Mouse (Mus musculus) left cerebral cortex, postnatal 4 days (tissue): Measurements from ENCODE around the gene Sox15. TPM values are rescaled to one million over a fixed set of nuclear protein-coding genes. Genes with fewer than 3 reads are reported as not detected.
"Not testable (repeated sequence)": the region's sequence is repeated elsewhere in the genome, so short reads cannot be mapped to it uniquely, and the experiment has no call there.

Experiments
- DNase-seq: peaks from one replicate; pipeline ENCODE4 v3.0.0-alpha.2; 2022
- intact Hi-C: fragments of 180-260 bp; cut with DNase I; formaldehyde crosslinking; loops from one replicate; pipeline ENCODE4 v1.15.1; 2025
- microRNA-seq: library from miRNA; unstranded; fragments of <30 nt; microRNA quantifications from one replicate; pipeline ENCODE4 v1.2.0, GENCODE M21; 2022
- total RNA-seq, 2 experiments: library from RNA; stranded (reverse); gene quantifications; 2 replicates each; pipeline ENCODE4 v1.2.3; 2021

The Sox15 gene
- total RNA-seq, 2 experiments from 2014 or later = not detected

GRCm38 (mm10) chr11:69695361-69696181 lies 40.5 kb downstream of the Sox15 start, which contains the start of the genes Tnfsf12 and Tnfsfm13:
Gene Tnfsf12, minus strand, starts transcription at chr11:69695849.
Gene Tnfsfm13, minus strand, starts transcription at chr11:69696098.
- peak; percentile 65 for DNase-seq
- intact Hi-C loops = no loop called here

- no peak for DNase-seq
- intact Hi-C loops = no loop called here
Observed at GRCm38 (mm10) chr11:69697396-69697795, 42.3 kb downstream of the Sox15 start.

GRCm38 (mm10) chr11:69698574-69698973 lies 43.5 kb downstream of the Sox15 start:
- DNase-seq = no peak
- intact Hi-C loops = no loop called here

- intact Hi-C loops = no loop called here
- no peak for DNase-seq
Observed at GRCm38 (mm10) chr11:69699595-69699994, 44.5 kb downstream of the Sox15 start.

GRCm38 (mm10) chr11:69702886-69703285 lies 47.8 kb downstream of the Sox15 start:
- intact Hi-C loops = not testable (repeated sequence)

GRCm38 (mm10) chr11:69703381-69703780 lies 48.3 kb downstream of the Sox15 start:
- intact Hi-C loops, DNase-seq: not testable (repeated sequence)

More at GRCm38 (mm10) chr11:69702886-69703285, 47.8 kb downstream of the Sox15 start:
- DNase-seq = not testable (repeated sequence)

- no peak for DNase-seq
- intact Hi-C loops = no loop called here
Observed at GRCm38 (mm10) chr11:69703814-69704612, 48.9 kb downstream of the Sox15 start.

GRCm38 (mm10) chr11:69704613-69705010 lies 49.5 kb downstream of the Sox15 start:
- no peak for DNase-seq
- intact Hi-C loops = no loop called here

Small RNA genes lying within 50 kb of the gene (microRNA-seq; reads per million reads assigned to microRNA genes)
- 7.8 reads per million, percentile 20 among the genes with 10 or more reads in this experiment for gene Mir1934
- not detected for gene Mir467f

Other genes with a start within 250 kb of the Sox15 start
- gene Kdm6b, start 241.6 kb upstream of the Sox15 start, total RNA-seq = 10 to 100 TPM; 77.2 to 85.8 TPM
- 1 to 10 TPM; 9.3 to 9.7 TPM for gene Dnah2, start 106.2 kb upstream of the Sox15 start, total RNA-seq
- gene Efnb3, start 95.1 kb upstream of the Sox15 start, total RNA-seq = 100 to 1,000 TPM; 180 to 225 TPM
- gene Wrap53, start 75.1 kb upstream of the Sox15 start, total RNA-seq = 1 to 10 TPM; 8.5 to 8.6 TPM
- 10 to 100 TPM; 38.0 to 39.1 TPM for gene Trp53, start 75.0 kb upstream of the Sox15 start, total RNA-seq
- 100 to 1,000 TPM; 166 to 200 TPM for gene Atp1b2, start 49.4 kb upstream of the Sox15 start, total RNA-seq
- not detected for gene Shbg, start 37.4 kb upstream of the Sox15 start, total RNA-seq
- 10 to 100 TPM in 1 of 2 experiments, 1 to 10 TPM in 1; 8.7 to 12.4 TPM for gene Sat2, start 33.3 kb upstream of the Sox15 start, total RNA-seq
- gene Fxr2, start 22.3 kb upstream of the Sox15 start, total RNA-seq = 100 to 1,000 TPM in 1 of 2 experiments, 10 to 100 TPM in 1; 98.2 to 107 TPM
- 10 to 100 TPM; 83.6 to 85.3 TPM for gene Mpdu1, start 7.3 kb downstream of the Sox15 start, total RNA-seq
- 1 to 10 TPM; 7.1 to 8.5 TPM for gene Cd68, start 10.8 kb downstream of the Sox15 start, total RNA-seq
- 100 to 1,000 TPM; 661 to 680 TPM for gene Eif4a1, start 17.1 kb downstream of the Sox15 start, total RNA-seq
- gene Senp3, start 26.8 kb downstream of the Sox15 start, total RNA-seq = 100 to 1,000 TPM; 117 to 129 TPM
- gene Tnfsf13, start 30.5 kb downstream of the Sox15 start, total RNA-seq = 1 to 10 TPM in 1 of 2 experiments, under 1 TPM in 1; 0.93 to 1.3 TPM
- gene Tnfsf12, start 40.5 kb downstream of the Sox15 start, total RNA-seq = 1 to 10 TPM; 6.4 to 8.7 TPM
- gene Tnfsfm13, start 40.8 kb downstream of the Sox15 start, total RNA-seq = under 1 TPM; 0.30 to 0.97 TPM
- 10 to 100 TPM; 49.6 to 54.6 TPM for gene Polr2a, start 103.3 kb downstream of the Sox15 start, total RNA-seq
- not detected for gene Slc35g3, start 106.7 kb downstream of the Sox15 start, total RNA-seq
- gene Zbtb4, start 110.6 kb downstream of the Sox15 start, total RNA-seq = 10 to 100 TPM; 47.9 to 52.5 TPM
- gene Chrnb1, start 140.6 kb downstream of the Sox15 start, total RNA-seq = 1 to 10 TPM in 1 of 2 experiments, under 1 TPM in 1; 0.48 to 1.5 TPM
- 10 to 100 TPM; 25.2 to 29.6 TPM for gene Fgf11, start 146.5 kb downstream of the Sox15 start, total RNA-seq
- not detected for gene Tmem102, start 150.3 kb downstream of the Sox15 start, total RNA-seq
- not detected for gene Gm39566, start 160.0 kb downstream of the Sox15 start, total RNA-seq
- gene Spem2, start 163.2 kb downstream of the Sox15 start, total RNA-seq = not detected
- gene Spem1, start 166.9 kb downstream of the Sox15 start, total RNA-seq = 1 to 10 TPM in 1 of 2 experiments, under 1 TPM in 1; 0.93 to 1.1 TPM
- 100 to 1,000 TPM; 237 to 257 TPM for gene Nlgn2, start 182.5 kb downstream of the Sox15 start, total RNA-seq
- 100 to 1,000 TPM; 140 to 155 TPM for gene Tmem256, start 183.2 kb downstream of the Sox15 start, total RNA-seq
- gene Plscr3, start 191.1 kb downstream of the Sox15 start, total RNA-seq = 10 to 100 TPM; 46.2 to 52.1 TPM
- not detected for gene Tnk1, start 203.4 kb downstream of the Sox15 start, total RNA-seq
- not detected for gene Tmem95, start 222.7 kb downstream of the Sox15 start, total RNA-seq
- 1 to 10 TPM in 1 of 2 experiments, under 1 TPM in 1; 0.38 to 1.0 TPM for gene Kctd11, start 226.1 kb downstream of the Sox15 start, total RNA-seq
- under 1 TPM; 0.50 to 0.72 TPM for gene Acap1, start 240.2 kb downstream of the Sox15 start, total RNA-seq
- gene 2810408A11Rik, start 245.7 kb downstream of the Sox15 start, total RNA-seq = 10 to 100 TPM in 1 of 2 experiments, 1 to 10 TPM in 1; 8.3 to 10.7 TPM
- gene Neurl4, start 245.8 kb downstream of the Sox15 start, total RNA-seq = 100 to 1,000 TPM; 157 to 165 TPM